Mouse (Mus musculus) lung, adult 2 months (tissue): Measurements from ENCODE around the gene Cab39.

Experiments used
- CTCF ChIP-seq: fragments of 200-500 bp; IDR thresholded peaks from 2 replicates; pipeline ENCODE4 v1.5.1; 2011; ENCODE audit warnings: mild to moderate bottlenecking, low read length, control low read depth; ENCODE audit not compliant: insufficient read depth
- POLR2A ChIP-seq: fragments of 200-500 bp; IDR thresholded peaks from 2 replicates; pipeline ENCODE4 v1.6.1; 2011; ENCODE audit warnings: low read depth, mild to moderate bottlenecking, control low read depth, low read length, borderline replicate concordance; ENCODE audit errors: extremely low read depth

DNA sequence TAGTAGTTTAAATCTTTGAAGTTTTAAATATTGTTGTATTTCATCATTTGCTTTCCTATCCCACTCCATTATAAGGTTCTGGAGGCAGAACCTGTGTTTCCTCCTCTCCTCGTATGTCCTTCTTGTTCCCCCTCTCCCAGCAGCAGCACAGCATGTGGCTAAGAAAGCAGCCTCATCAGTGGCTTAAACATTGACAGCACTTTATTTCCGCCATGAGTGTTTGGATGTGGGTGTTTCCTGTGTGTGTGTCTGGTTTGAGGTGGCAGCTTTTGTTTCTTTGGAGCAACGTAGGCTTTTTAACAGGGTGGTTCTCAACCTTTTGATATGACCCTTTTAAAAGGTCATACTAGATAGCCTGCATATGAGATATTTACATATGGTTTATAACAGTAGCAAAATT is 52.2 kb downstream of the Cab39 start:
- no peak for TF ChIP-seq CTCF
- no peak for TF ChIP-seq POLR2A
